Mouse (Mus musculus): ENCODE results near the gene Hhat.

DNA sequence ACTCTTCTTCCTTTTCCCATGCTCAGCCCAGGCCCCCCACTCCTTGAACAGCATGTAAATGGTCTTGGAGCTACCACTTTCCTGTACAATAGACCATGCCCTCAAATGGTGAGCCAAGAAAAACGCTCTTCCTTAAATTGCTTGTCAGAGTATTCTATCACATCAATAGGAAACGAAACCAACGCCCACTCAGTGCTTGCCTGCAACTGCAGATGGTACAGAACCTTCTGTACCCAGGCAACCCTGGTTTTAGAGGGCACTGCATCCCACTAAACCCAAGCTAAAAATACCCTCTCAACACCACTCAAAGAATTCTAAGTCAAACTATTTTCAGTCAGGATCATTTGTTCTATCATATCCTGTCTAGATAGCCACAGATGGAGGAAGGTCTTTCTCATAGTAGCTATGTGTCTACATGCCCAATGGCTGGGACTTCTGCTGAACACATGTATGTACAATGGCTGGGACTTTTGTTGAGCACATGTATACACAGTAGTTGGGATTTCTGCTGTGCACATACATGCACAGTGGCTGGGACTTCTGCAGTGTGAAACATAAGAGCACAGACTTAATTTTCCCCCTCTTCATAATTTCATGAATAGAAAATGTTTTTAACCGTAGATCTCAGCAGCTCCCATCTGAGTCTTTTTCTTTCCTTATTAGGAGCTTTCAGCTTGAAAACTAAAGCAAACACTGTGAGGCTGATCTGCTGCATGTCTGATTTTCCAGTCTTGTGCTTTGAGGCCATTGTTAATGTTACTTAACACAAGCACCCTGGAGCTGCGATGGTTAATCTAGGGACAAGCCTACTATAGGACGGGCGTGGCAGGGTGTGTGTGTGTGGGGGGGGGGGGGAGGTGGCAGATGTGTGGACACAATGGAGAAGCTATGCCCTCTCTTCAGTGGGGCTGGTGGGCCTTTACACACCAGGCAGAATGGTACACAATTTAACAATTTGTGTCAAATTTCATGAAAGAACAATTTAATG, 7.8 kb downstream of the Hhat start:
- TF ChIP-seq GATA1 (IDR thresholded peaks at IDR 0.05; ENCODE audit: low read depth, low read length) (no peak), MAX (IDR thresholded peaks at IDR 0.05; ENCODE audit: low read length) (no peak), EP300 (IDR thresholded peaks at IDR 0.05; ENCODE audit: low read depth in 1 of 2, low read length in 2 of 2) (no peak), ZMIZ1 (IDR thresholded peaks at IDR 0.05; ENCODE audit: low read depth, low read length) (no peak), CTCF (IDR thresholded peaks at IDR 0.05 in 2 of 3, conservative IDR thresholded peaks at IDR 0.05 in 1 of 3; ENCODE audit: control insufficient read depth in 1 of 3, insufficient read depth in 1 of 3, low read depth in 2 of 3, low read length in 3 of 3, poor library complexity in 1 of 3, severe bottlenecking in 1 of 3) (no peak), ZC3H11A (IDR thresholded peaks at IDR 0.05; ENCODE audit: low read depth, low read length) (no peak), POLR2AphosphoS2 (IDR thresholded peaks at IDR 0.05; ENCODE audit: low read length) (no peak)

Measured in MEL (cell line).